ENCODE assay signal across 10 mouse cellular contexts in the genomic region with DNA sequence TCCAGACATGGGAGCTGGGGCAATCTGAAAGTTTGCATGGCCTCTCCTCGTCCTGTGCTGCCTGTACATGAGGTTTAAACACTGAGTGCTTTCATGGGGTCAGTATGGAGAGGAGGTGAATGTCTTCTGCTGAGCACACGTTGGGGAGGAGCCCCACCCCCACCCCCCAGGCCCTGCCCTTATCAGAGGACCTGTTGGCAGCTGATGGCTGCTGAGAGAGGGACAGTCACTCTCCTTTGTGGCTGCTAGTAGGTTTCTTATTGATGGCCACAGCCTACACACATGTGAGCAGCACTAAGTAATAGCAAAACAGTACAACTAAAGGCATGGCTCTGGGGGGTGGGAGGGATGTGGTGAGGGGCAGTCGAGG.
DNase-seq lines count a peak whose midpoint lies in the region; ATAC-seq and TF ChIP-seq lines count a peak whose summit lies in the region.
"Had no signal": no experiment of that assay in that cellular context is flagged by ENCODE, and none has a peak within 500 bp of the region (broad histone marks: within the 10 kb centered on the region; RNA-seq: fewer than 3 reads in every experiment).

No protein-coding gene starts in this region.

- H3K4me2 ChIP-seq in heart, embryonic 12.5 days: peak overlapping the region; percentile 64
- H3K4me2 ChIP-seq in lung, embryonic 16.5 days (ENCODE audit: low read depth, low read length): no peak overlapping the region; the same call in 1 of the 2 replicates
- H3K4me2 ChIP-seq in lung, postnatal 0 days (replicated peaks; ENCODE audit: low read depth, low read length): no peak overlapping the region
- peak overlapping the region; percentile 41 for H3K4me2 ChIP-seq in limb, embryonic 13.5 days (replicated peaks)
- peak overlapping the region; percentile 40 for H3K4me2 ChIP-seq in stomach, embryonic 16.5 days (ENCODE audit: low read depth, low read length)

- TF ChIP-seq EP300 in lung, postnatal 0 days (IDR thresholded peaks at IDR 0.05): no peak

- intact Hi-C loops in heart, postnatal 10 days (cut with DNase I): no loop called here

- H3K4me1 ChIP-seq in heart, embryonic 12.5 days (replicated peaks): peaks cover 18% of the 10 kb centered on the region
- peaks cover 13% of the 10 kb centered on the region for H3K4me1 ChIP-seq in lung, embryonic 16.5 days (replicated peaks; ENCODE audit: control insufficient read depth, insufficient read depth, low read length)
- H3K4me1 ChIP-seq in lung, postnatal 0 days (ENCODE audit: insufficient read depth, low read depth, low read length): no peaks in the 10 kb centered on the region
- peaks cover 53% of the 10 kb centered on the region for H3K4me1 ChIP-seq in limb, embryonic 13.5 days
- peaks cover 13% of the 10 kb centered on the region for H3K4me1 ChIP-seq in stomach, embryonic 16.5 days (ENCODE audit: control insufficient read depth, insufficient read depth, low read length)

- H3K27ac ChIP-seq in heart, embryonic 12.5 days (ENCODE audit: poor library complexity, severe bottlenecking): peak overlapping the region; percentile 45; the same call in 1 of the 2 replicates
- no peak overlapping the region for H3K27ac ChIP-seq in lung, embryonic 16.5 days (ENCODE audit: low read length)
- H3K27ac ChIP-seq in lung, postnatal 0 days (ENCODE audit: low read length): no peak overlapping the region
- H3K27ac ChIP-seq in limb, embryonic 13.5 days: no peak overlapping the region
- no peak overlapping the region for H3K27ac ChIP-seq in stomach, embryonic 16.5 days (ENCODE audit: low read length)

- H3K27me3 ChIP-seq in heart, embryonic 12.5 days (replicated peaks): no peaks in the 10 kb centered on the region; the same call in 1 of the 2 replicates
- H3K27me3 ChIP-seq in lung, embryonic 16.5 days (ENCODE audit: control insufficient read depth, insufficient read depth, low read depth, low read length): no peaks in the 10 kb centered on the region
- no peaks in the 10 kb centered on the region for H3K27me3 ChIP-seq in lung, postnatal 0 days (replicated peaks; ENCODE audit: insufficient read depth, low read length)
- no peaks in the 10 kb centered on the region for H3K27me3 ChIP-seq in limb, embryonic 13.5 days
- no peaks in the 10 kb centered on the region for H3K27me3 ChIP-seq in stomach, embryonic 16.5 days (ENCODE audit: control insufficient read depth, insufficient read depth, low read length)

- 27% methylated on average over 3 of the region's 3 CpGs for WGBS in heart, embryonic 12.5 days
- 50% methylated on average over 3 of the region's 3 CpGs for WGBS in lung, embryonic 16.5 days
- WGBS in lung, postnatal 0 days: 50% methylated on average over 3 of the region's 3 CpGs
- WGBS in limb, embryonic 13.5 days: 56% methylated on average over 3 of the region's 3 CpGs
- WGBS in stomach, embryonic 16.5 days: 49% methylated on average over 3 of the region's 3 CpGs

- H3K9me3 ChIP-seq in heart, embryonic 12.5 days (replicated peaks): no peaks in the 10 kb centered on the region
- no peaks in the 10 kb centered on the region for H3K9me3 ChIP-seq in lung, embryonic 16.5 days (ENCODE audit: control insufficient read depth, low read length)
- no peaks in the 10 kb centered on the region for H3K9me3 ChIP-seq in lung, postnatal 0 days (ENCODE audit: low read length)
- no peaks in the 10 kb centered on the region for H3K9me3 ChIP-seq in limb, embryonic 13.5 days
- H3K9me3 ChIP-seq in stomach, embryonic 16.5 days (replicated peaks; ENCODE audit: control insufficient read depth, low read length): no peaks in the 10 kb centered on the region

- H3K4me3 ChIP-seq in heart, embryonic 12.5 days: 0 out of 2 replicates have a peak overlapping the region, but pooled peaks have one; percentile 15
- H3K4me3 ChIP-seq in lung, embryonic 16.5 days (ENCODE audit: low read length): no peak overlapping the region
- no peak overlapping the region for H3K4me3 ChIP-seq in lung, postnatal 0 days (ENCODE audit: low read depth, low read length)
- H3K4me3 ChIP-seq in limb, embryonic 13.5 days: no peak overlapping the region
- no peak overlapping the region for H3K4me3 ChIP-seq in stomach, embryonic 16.5 days (replicated peaks; ENCODE audit: low read length)

- TF ChIP-seq CTCF in lung, postnatal 0 days (IDR thresholded peaks at IDR 0.05): no peak

- ATAC-seq in heart, embryonic 12.5 days (ENCODE audit: insufficient number of reproducible peaks, low FRiP score): no peak; the same call in 1 of the 2 replicates
- peak; percentile 32; the same call in 1 of the 2 replicates for ATAC-seq in lung, embryonic 16.5 days (ENCODE audit: low read depth)
- no peak; the same call in 1 of the 2 replicates for ATAC-seq in lung, postnatal 0 days
- no peak for ATAC-seq in limb, embryonic 13.5 days (ENCODE audit: low FRiP score, low read depth)
- no peak for ATAC-seq in stomach, embryonic 16.5 days (ENCODE audit: insufficient read depth, low FRiP score)

- H3K36me3 ChIP-seq in heart, embryonic 12.5 days: peaks cover 5% of the 10 kb centered on the region
- H3K36me3 ChIP-seq in lung, embryonic 16.5 days (ENCODE audit: control insufficient read depth, insufficient read depth, low read length): no peaks in the 10 kb centered on the region
- H3K36me3 ChIP-seq in lung, postnatal 0 days (ENCODE audit: insufficient read depth, low read length): no peaks in the 10 kb centered on the region
- no peaks in the 10 kb centered on the region for H3K36me3 ChIP-seq in limb, embryonic 13.5 days
- H3K36me3 ChIP-seq in stomach, embryonic 16.5 days (ENCODE audit: control insufficient read depth, insufficient read depth, low read length): no peaks in the 10 kb centered on the region

- no peak for DNase-seq in heart, postnatal 10 days
- DNase-seq in lung, postnatal 0 days (ENCODE audit: low spot score): no peak
- DNase-seq in gastrocnemius, postnatal 4 days (ENCODE audit: low spot score in 2 of 2): no peak
- DNase-seq in left cerebral cortex, adult 8-10 months (ENCODE audit: low spot score in 2 of 2): no peak
- DNase-seq: gastrocnemius, postnatal 10 days; kidney, adult 9 months had no signal

- H3K9ac ChIP-seq in heart, embryonic 12.5 days: peak overlapping the region; percentile 59
- no peak overlapping the region for H3K9ac ChIP-seq in lung, embryonic 16.5 days (ENCODE audit: low read length)
- H3K9ac ChIP-seq in lung, postnatal 0 days (replicated peaks; ENCODE audit: low read depth): no peak overlapping the region
- no peak overlapping the region for H3K9ac ChIP-seq in limb, embryonic 13.5 days
- 0 out of 2 replicates have a peak overlapping the region, but pooled peaks have one; percentile 17 for H3K9ac ChIP-seq in stomach, embryonic 16.5 days (ENCODE audit: low read length)

Comparison
In these comparisons a context has a peak if more than half of its experiments do, and no peak if none do; other contexts are left out.
1. H3K4me2 ChIP-seq: peak in heart, embryonic 12.5 days (single experiment), limb, embryonic 13.5 days (single experiment) and stomach, embryonic 16.5 days (single experiment); none in lung, embryonic 16.5 days (single experiment) and lung, postnatal 0 days (single experiment).
2. H3K9ac ChIP-seq: peak in heart, embryonic 12.5 days (single experiment) and stomach, embryonic 16.5 days (single experiment); none in lung, embryonic 16.5 days (single experiment), lung, postnatal 0 days (single experiment) and limb, embryonic 13.5 days (single experiment).